Comparison of ENCODE assay signal across 15 mouse cellular contexts in genomic region chr13:106807303-106807702, GRCm38 (mm10).
"Had no signal": no experiment of that assay in that cellular context is flagged by ENCODE, and none has a peak within 500 bp of the region (broad histone marks: within the 10 kb centered on the region; RNA-seq: fewer than 3 reads in every experiment).

No protein-coding gene starts in this region.

- H3K36me3 ChIP-seq: stomach, embryonic 15.5 days had no signal

- H3K9ac ChIP-seq: neural tube, embryonic 15.5 days; stomach, embryonic 15.5 days had no signal

- H3K4me3 ChIP-seq: neural tube, embryonic 15.5 days; stomach, embryonic 15.5 days had no signal

- H3K9me3 ChIP-seq: neural tube, embryonic 15.5 days; stomach, embryonic 15.5 days had no signal

- H3K4me2 ChIP-seq: neural tube, embryonic 15.5 days; stomach, embryonic 15.5 days had no signal

- H3K27ac ChIP-seq: neural tube, embryonic 15.5 days; stomach, embryonic 15.5 days; stomach, postnatal 0 days had no signal

- H3K27me3 ChIP-seq: neural tube, embryonic 15.5 days; stomach, embryonic 15.5 days had no signal

- H3K4me1 ChIP-seq: neural tube, embryonic 15.5 days; stomach, embryonic 15.5 days had no signal

- DNase-seq: retina, postnatal 1 day; right cerebral cortex, adult 18-20 months; right cerebral cortex, postnatal 14 days; right cerebral cortex, postnatal 25 days; right cerebral cortex, postnatal 4 days; spleen, adult 18-20 months; thymus, adult 18-20 months; thymus, adult 2 months; thymus, postnatal 14 days; thymus, postnatal 25 days; thymus, postnatal 36 days; thymus, postnatal 4 days had no signal
